Mouse (Mus musculus) thymus, adult 2 months (tissue): ENCODE measurements around the gene Ttc32. TPM values are rescaled to one million over a fixed set of nuclear protein-coding genes. Genes with fewer than 3 reads are reported as not detected.

Experiments used
- DNase-seq: peaks from one replicate; pipeline ENCODE4 v3.0.0; 2021
- H3K27ac ChIP-seq: fragments of 200-500 bp; 2 replicates; pipeline ENCODE4 v1.5.1; 2012; ENCODE audit warnings: low read length, control low read depth; ENCODE audit not compliant: control insufficient read depth, insufficient read depth
- H3K27me3 ChIP-seq: fragments of 200-500 bp; 2 replicates; pipeline ENCODE4 v1.6.1; 2012; ENCODE audit warnings: mild to moderate bottlenecking, low read length, moderate library complexity, mixed read lengths; ENCODE audit not compliant: control insufficient read depth, insufficient read depth
- H3K36me3 ChIP-seq: fragments of 200-500 bp; 2 replicates; pipeline ENCODE4 v1.6.1; 2012; ENCODE audit warnings: mild to moderate bottlenecking, low read length, moderate library complexity; ENCODE audit not compliant: control insufficient read depth, insufficient read depth
- H3K4me1 ChIP-seq: fragments of 200-500 bp; replicated peaks from 2 replicates; pipeline ENCODE4 v1.6.1; 2012; ENCODE audit warnings: low read length; ENCODE audit not compliant: control insufficient read depth, insufficient read depth
- H3K4me3 ChIP-seq: fragments of 200-500 bp; 2 replicates; pipeline ENCODE4 v1.5.1; 2012; ENCODE audit warnings: mild to moderate bottlenecking, low read length, control low read depth, moderate library complexity; ENCODE audit not compliant: control insufficient read depth, insufficient read depth
- CTCF ChIP-seq: fragments of 200-500 bp; IDR thresholded peaks from 2 replicates; pipeline ENCODE4 v1.5.1; 2012; ENCODE audit warnings: mild to moderate bottlenecking, control low read depth, low read length, moderate library complexity, borderline replicate concordance; ENCODE audit not compliant: control insufficient read depth, poor library complexity, insufficient read depth; ENCODE audit errors: extremely low read depth
- POLR2A ChIP-seq: fragments of 200-500 bp; IDR thresholded peaks from 2 replicates; pipeline ENCODE4 v1.6.1; 2012; ENCODE audit warnings: mild to moderate bottlenecking, low read length, control low read depth, moderate library complexity; ENCODE audit not compliant: control insufficient read depth, poor library complexity, insufficient read depth; ENCODE audit errors: extremely low read depth
- WGBS: fragments of 180-500 bp; shearing (Covaris S2); methylation state at CpG from one replicate; pipeline ENCODE4 v1.1.7; 2018; 5-methylcytosine and 5-hydroxymethylcytosine counted together
- polyA plus RNA-seq: library from polyadenylated mRNA; depleted of rRNA; stranded (reverse); fragments of >200 nt; gene quantifications from 2 replicates; pipeline ENCODE4 v1.2.3, GENCODE M21; 2012; rRNA removed

The Ttc32 gene
- polyA plus RNA-seq, 1 experiment: 12.6 TPM

GRCm38 (mm10) chr12:9090226-9090625, 60.4 kb downstream of the Ttc32 start:
- TF ChIP-seq POLR2A (no peak), CTCF (no peak)
- no peaks in the 10 kb centered on the region for H3K27me3 ChIP-seq
- no peak for DNase-seq
- H3K4me1 ChIP-seq: no peaks in the 10 kb centered on the region
- H3K27ac ChIP-seq: no peak overlapping the region
- H3K36me3 ChIP-seq: no peaks in the 10 kb centered on the region
- no peak overlapping the region for H3K4me3 ChIP-seq
- WGBS: 85% methylated on average over 7 of the region's 7 CpGs

Other genes with a start within 250 kb of the Ttc32 start
- 109 and 138 TPM in 2 replicates for gene Laptm4a, start 108.3 kb upstream of the Ttc32 start, polyA plus RNA-seq
- gene Matn3, start 82.1 kb upstream of the Ttc32 start, polyA plus RNA-seq: 0.06 and 0.15 TPM in 2 replicates
- 1.6 and 1.8 TPM in 2 replicates for gene Wdr35, start 56.1 kb upstream of the Ttc32 start, polyA plus RNA-seq